Mouse (Mus musculus): Measurements from ENCODE around the gene Gpr50.

- no peak for TF ChIP-seq GATA1 (IDR thresholded peaks at IDR 0.05; ENCODE audit: borderline replicate concordance, low read length)
- no peak for TF ChIP-seq CTCF (IDR thresholded peaks at IDR 0.05; ENCODE audit: low read depth, low read length)
- no peak for TF ChIP-seq POLR2AphosphoS5 (IDR thresholded peaks at IDR 0.05; ENCODE audit: insufficient replicate concordance, low read depth, low read length)
- no peak for TF ChIP-seq TAL1 (conservative IDR thresholded peaks at IDR 0.05; ENCODE audit: low read depth, low read length)
- TF ChIP-seq GATA2 (IDR thresholded peaks at IDR 0.05; ENCODE audit: borderline replicate concordance, low read depth, low read length): no peak
Measured at GRCm38 (mm10) chrX:71663374-71663773, at the start of gene Gpr50.

All from G1E (cell line).